Mouse (Mus musculus) midbrain, embryonic 16.5 days (tissue): Measurements from ENCODE around the gene Vmo1. TPM values are rescaled to one million over a fixed set of nuclear protein-coding genes. Genes with fewer than 3 reads are reported as not detected.
"Not testable (repeated sequence)": the region's sequence is repeated elsewhere in the genome, so short reads cannot be mapped to it uniquely, and the experiment has no call there.

ENCODE experiments used
- ATAC-seq: fragments of 200-750 bp; cut with Nextera tagmentation; 2 replicates; pipeline ENCODE4 v1.8.0; 2017; ENCODE audit warnings: moderate TSS enrichment
- H3K27ac ChIP-seq: fragments of 300-500 bp; sonication (generic); 2 replicates; pipeline ENCODE4 v1.5.1; 2014; ENCODE audit warnings: mild to moderate bottlenecking, low read length, mixed read lengths
- H3K27me3 ChIP-seq: fragments of 300-500 bp; sonication (generic); 2 replicates; pipeline ENCODE4 v1.6.1; 2014; ENCODE audit warnings: low read depth, low read length, mixed read lengths; ENCODE audit not compliant: control insufficient read depth, insufficient read depth
- H3K36me3 ChIP-seq: fragments of 300-500 bp; sonication (generic); 2 replicates; pipeline ENCODE4 v1.6.1; 2014; ENCODE audit warnings: mild to moderate bottlenecking, low read length, moderate library complexity, mixed read lengths; ENCODE audit not compliant: control insufficient read depth, insufficient read depth
- H3K4me1 ChIP-seq: fragments of 300-500 bp; sonication (generic); 2 replicates; pipeline ENCODE4 v1.6.1; 2014; ENCODE audit warnings: mild to moderate bottlenecking, low read length, mixed read lengths; ENCODE audit not compliant: control insufficient read depth, insufficient read depth
- H3K4me2 ChIP-seq: fragments of 300-500 bp; sonication (generic); 2 replicates; pipeline ENCODE4 v1.6.1; 2014; ENCODE audit warnings: mild to moderate bottlenecking, low read length, mixed read lengths
- H3K4me3 ChIP-seq: fragments of 300-500 bp; sonication (generic); 2 replicates; pipeline ENCODE4 v1.5.1; 2014; ENCODE audit warnings: low read depth, mild to moderate bottlenecking, low read length, moderate library complexity, mixed read lengths
- H3K9ac ChIP-seq: fragments of 300-500 bp; sonication (generic); 2 replicates; pipeline ENCODE4 v1.6.1; 2014; ENCODE audit warnings: low read depth, low read length, mixed read lengths
- H3K9me3 ChIP-seq: fragments of 300-500 bp; sonication (generic); replicated peaks from 2 replicates; pipeline ENCODE4 v1.6.1; 2014; ENCODE audit warnings: mild to moderate bottlenecking, low read length, mixed read lengths; ENCODE audit not compliant: control insufficient read depth, poor library complexity, severe bottlenecking
- WGBS: fragments of 180-500 bp; shearing (Covaris S2); extraction: QIAGEN DNeasy Blood & Tissue Kit; methylation state at CpG from one replicate; pipeline ENCODE4 v1.1.7; 2014; 5-methylcytosine and 5-hydroxymethylcytosine counted together
- polyA plus RNA-seq: library from polyadenylated mRNA; unstranded; fragments of >200 nt; fragmentation: Nextera tagmentation; extraction: Ambion mirVana; gene quantifications from 2 replicates; pipeline ENCODE4 v1.2.1, GENCODE M21; 2015

The Vmo1 gene
- polyA plus RNA-seq, 1 experiment from 2014 or later = not detected

- Histone ChIP-seq H3K4me1 (peaks cover 5% of the 10 kb centered on the region; the same call in 1 of the 2 replicates), H3K27ac (no peak overlapping the region), H3K27me3 (no peaks in the 10 kb centered on the region; the same call in 1 of the 2 replicates), H3K4me2 (peak overlapping the region; percentile 76), H3K9me3 (no peaks in the 10 kb centered on the region), H3K9ac (no peak overlapping the region), H3K36me3 (no peaks in the 10 kb centered on the region), H3K4me3 (no peak overlapping the region)
- no peak for ATAC-seq
- 66% methylated on average over 5 of the region's 5 CpGs for WGBS
Measured at GRCm38 (mm10) chr11:70541415-70541814, 27.0 kb upstream of the Vmo1 start.

GRCm38 (mm10) chr11:70540928-70541327 is 26.5 kb upstream of the Vmo1 start:
- WGBS = 88% methylated on average over 7 of the region's 7 CpGs
- H3K27me3 ChIP-seq = no peaks in the 10 kb centered on the region; the same call in 1 of the 2 replicates
- peaks cover 5% of the 10 kb centered on the region; the same call in 1 of the 2 replicates for H3K4me1 ChIP-seq
- H3K36me3 ChIP-seq = no peaks in the 10 kb centered on the region
- no peak overlapping the region for H3K27ac ChIP-seq
- peak overlapping the region; percentile 60 for H3K4me3 ChIP-seq
- peak overlapping the region; percentile 75; the same call in 1 of the 2 replicates for H3K9ac ChIP-seq
- no peak for ATAC-seq
- H3K9me3 ChIP-seq = no peaks in the 10 kb centered on the region
- peak overlapping the region; percentile 76 for H3K4me2 ChIP-seq

GRCm38 (mm10) chr11:70539877-70540587 is 25.6 kb upstream of the Vmo1 start, which contains the start of gene Pld2:
Gene Pld2, plus strand, starts transcription at chr11:70540064.
- peaks cover 5% of the 10 kb centered on the region; the same call in 1 of the 2 replicates for H3K4me1 ChIP-seq
- H3K9me3 ChIP-seq = no peaks in the 10 kb centered on the region
- under 1% methylated on average over 57 of the region's 65 CpGs for WGBS
- ATAC-seq = peak; percentile 89
- peak within 1 kb of the TSS; percentile 75 for H3K9ac ChIP-seq
- peak within 1 kb of the TSS; percentile 60 for H3K4me3 ChIP-seq
- H3K36me3 ChIP-seq = no peaks in the 10 kb centered on the region
- H3K27ac ChIP-seq = peak within 1 kb of the TSS; percentile 19; the same call in 1 of the 2 replicates
- H3K4me2 ChIP-seq = peak within 1 kb of the TSS; percentile 76
- H3K27me3 ChIP-seq = no peaks in the 10 kb centered on the region; the same call in 1 of the 2 replicates

- H3K4me1 ChIP-seq = peaks cover 5% of the 10 kb centered on the region; the same call in 1 of the 2 replicates
- H3K4me3 ChIP-seq = peak overlapping the region; percentile 60
- 17% methylated on average over 9 of the region's 9 CpGs for WGBS
- H3K27ac ChIP-seq = no peak overlapping the region
- no peak for ATAC-seq
- H3K36me3 ChIP-seq = no peaks in the 10 kb centered on the region
- no peaks in the 10 kb centered on the region; the same call in 1 of the 2 replicates for H3K27me3 ChIP-seq
- H3K4me2 ChIP-seq = peak overlapping the region; percentile 76
- no peaks in the 10 kb centered on the region for H3K9me3 ChIP-seq
- H3K9ac ChIP-seq = peak overlapping the region; percentile 75
Measured at GRCm38 (mm10) chr11:70539423-70539822, 25.0 kb upstream of the Vmo1 start.

- Histone ChIP-seq H3K4me1 (no peaks in the 10 kb centered on the region), H3K36me3 (peaks cover 7% of the 10 kb centered on the region), H3K27me3 (no peaks in the 10 kb centered on the region), H3K4me2 (no peak within 1 kb of the TSS), H3K27ac (no peak within 1 kb of the TSS), H3K9me3 (no peaks in the 10 kb centered on the region), H3K9ac (no peak within 1 kb of the TSS), H3K4me3 (no peak within 1 kb of the TSS)
- WGBS = 83% methylated on average over 6 of the region's 6 CpGs
- ATAC-seq = no peak
Measured at GRCm38 (mm10) chr11:70532839-70533238, 18.4 kb upstream of the Vmo1 start, which contains the start of gene Gm40193. Gene Gm40193, minus strand, starts transcription at chr11:70532939.

GRCm38 (mm10) chr11:70531065-70531464 is 16.6 kb upstream of the Vmo1 start:
- not testable (repeated sequence) for H3K4me3 ChIP-seq, H3K27ac ChIP-seq, H3K4me2 ChIP-seq, H3K4me1 ChIP-seq, H3K9ac ChIP-seq, ATAC-seq, H3K9me3 ChIP-seq, H3K27me3 ChIP-seq
- WGBS = 82% methylated on average over 2 of the region's 2 CpGs
- H3K36me3 ChIP-seq = peaks cover 14% of the 10 kb centered on the region

GRCm38 (mm10) chr11:70528610-70529009 is 14.2 kb upstream of the Vmo1 start:
- Histone ChIP-seq H3K4me3 (no peak overlapping the region), H3K9ac (no peak overlapping the region), H3K4me2 (no peak overlapping the region), H3K27ac (no peak overlapping the region), H3K9me3 (no peaks in the 10 kb centered on the region), H3K4me1 (peaks cover 5% of the 10 kb centered on the region), H3K36me3 (peaks cover 14% of the 10 kb centered on the region), H3K27me3 (no peaks in the 10 kb centered on the region)
- 88% methylated on average over 7 of the region's 7 CpGs for WGBS
- no peak for ATAC-seq

GRCm38 (mm10) chr11:70526211-70526610 is 11.8 kb upstream of the Vmo1 start:
- WGBS = 92% methylated on average over 12 of the region's 12 CpGs
- peak overlapping the region; percentile 64; the same call in 1 of the 2 replicates for H3K9ac ChIP-seq
- H3K4me3 ChIP-seq = peak overlapping the region; percentile 59
- H3K4me1 ChIP-seq = peaks cover 5% of the 10 kb centered on the region
- H3K27ac ChIP-seq = no peak overlapping the region
- peaks cover 14% of the 10 kb centered on the region for H3K36me3 ChIP-seq
- no peaks in the 10 kb centered on the region for H3K27me3 ChIP-seq
- ATAC-seq = no peak
- peak overlapping the region; percentile 80 for H3K4me2 ChIP-seq
- H3K9me3 ChIP-seq = no peaks in the 10 kb centered on the region

GRCm38 (mm10) chr11:70525726-70526125 is 11.3 kb upstream of the Vmo1 start:
- H3K4me1 ChIP-seq = peaks cover 5% of the 10 kb centered on the region
- H3K9ac ChIP-seq = peak overlapping the region; percentile 64
- peak; percentile 42 for ATAC-seq
- no peaks in the 10 kb centered on the region for H3K9me3 ChIP-seq
- peak overlapping the region; percentile 80 for H3K4me2 ChIP-seq
- peaks cover 14% of the 10 kb centered on the region for H3K36me3 ChIP-seq
- 1% methylated on average over 12 of the region's 12 CpGs for WGBS
- H3K27me3 ChIP-seq = no peaks in the 10 kb centered on the region
- H3K27ac ChIP-seq = no peak overlapping the region
- peak overlapping the region; percentile 59 for H3K4me3 ChIP-seq
